Mouse (Mus musculus): Measurements from ENCODE around the gene Ogt.

- TF ChIP-seq POLR2A (IDR thresholded peaks at IDR 0.05; ENCODE audit: low read depth, low read length) (no peak), CTCF (IDR thresholded peaks at IDR 0.05; ENCODE audit: extremely low read depth, insufficient read length, insufficient replicate concordance, low read depth, low read length) (no peak)
These were observed 2.2 kb downstream of the Ogt start for GRCm38 (mm10) chrX:101642091-101642490.
